Mouse (Mus musculus) embryonic fibroblast, embryonic 13.5 days (primary cell): Measurements from ENCODE around the gene Poglut1.

Experiments used
- CTCF ChIP-seq: IDR thresholded peaks from 2 replicates; pipeline ENCODE4 v1.5.1; 2011; ENCODE audit warnings: mild to moderate bottlenecking, control low read depth, low read length, moderate library complexity, borderline replicate concordance; ENCODE audit not compliant: insufficient read depth
- POLR2A ChIP-seq: IDR thresholded peaks from 2 replicates; pipeline ENCODE4 v1.6.1; 2011; ENCODE audit warnings: low read depth, mild to moderate bottlenecking, control low read depth, low read length, moderate library complexity

DNA sequence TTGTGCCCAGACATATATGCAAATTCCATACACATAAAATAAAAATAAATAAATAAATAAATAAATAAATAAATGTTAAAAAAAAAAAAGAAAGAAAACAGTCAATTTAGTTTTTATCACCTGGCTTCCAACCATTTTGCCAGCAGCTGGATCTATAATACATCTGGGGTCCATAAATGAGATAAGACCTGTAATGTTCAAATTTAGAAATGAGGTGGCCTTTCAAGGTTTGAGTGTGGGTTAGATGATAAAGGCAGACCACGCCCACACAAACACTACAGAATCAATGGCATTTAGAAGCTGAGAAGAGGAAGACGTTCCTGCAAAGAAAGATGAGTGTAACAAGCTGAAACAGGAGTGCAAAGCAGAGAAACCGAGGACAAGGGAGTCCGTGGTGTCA lies 68.7 kb downstream of the Poglut1 start:
- TF ChIP-seq CTCF (no peak), POLR2A (no peak)
